Mouse (Mus musculus): ENCODE results near the gene Actl7b. TPM values are rescaled to one million over a fixed set of nuclear protein-coding genes. Genes with fewer than 3 reads are reported as not detected.

Actl7b gene
- polyA plus RNA-seq, 1 experiment from 2014 or later = not detected

- H3K36me3 ChIP-seq (replicated peaks) = no peaks in the 10 kb centered on the region
- no peak for DNase-seq (ENCODE audit: extremely low spot score, low spot score)
- H3K4me1 ChIP-seq = no peaks in the 10 kb centered on the region
- H3K4me3 ChIP-seq = no peak overlapping the region
- no peak overlapping the region for H3K27ac ChIP-seq
- 59% methylated on average over 8 of the region's 8 CpGs for WGBS
- H3K9me3 ChIP-seq = 0 out of 2 replicates have a peak, but pooled peaks cover 4% of the 10 kb centered on the region
- H3K27me3 ChIP-seq (ENCODE audit: poor library complexity, severe bottlenecking) = no peaks in the 10 kb centered on the region
Measured at GRCm38 (mm10) chr4:56725839-56726238, 15.4 kb downstream of the Actl7b start.

- Histone ChIP-seq H3K27ac (no peak overlapping the region), H3K36me3 (replicated peaks) (no peaks in the 10 kb centered on the region), H3K27me3 (ENCODE audit: poor library complexity, severe bottlenecking) (no peaks in the 10 kb centered on the region), H3K4me1 (no peaks in the 10 kb centered on the region), H3K9me3 (0 out of 2 replicates have a peak, but pooled peaks cover 4% of the 10 kb centered on the region), H3K4me3 (no peak overlapping the region)
- DNase-seq (ENCODE audit: extremely low spot score, low spot score) = no peak
- 95% methylated on average over 6 of the region's 6 CpGs for WGBS
Measured at GRCm38 (mm10) chr4:56723237-56723636, 18.0 kb downstream of the Actl7b start.

GRCm38 (mm10) chr4:56722346-56722745, 18.9 kb downstream of the Actl7b start:
- Histone ChIP-seq H3K4me1 (no peaks in the 10 kb centered on the region), H3K27ac (no peak overlapping the region), H3K9me3 (0 out of 2 replicates have a peak, but pooled peaks cover under 1% of the 10 kb centered on the region), H3K4me3 (no peak overlapping the region), H3K27me3 (ENCODE audit: poor library complexity, severe bottlenecking) (no peaks in the 10 kb centered on the region), H3K36me3 (replicated peaks) (no peaks in the 10 kb centered on the region)
- WGBS = 79% methylated on average over 6 of the region's 6 CpGs
- no peak for DNase-seq (ENCODE audit: extremely low spot score, low spot score)

GRCm38 (mm10) chr4:56721469-56721868, 19.8 kb downstream of the Actl7b start:
- Histone ChIP-seq H3K4me3 (no peak overlapping the region), H3K27me3 (ENCODE audit: poor library complexity, severe bottlenecking) (no peaks in the 10 kb centered on the region), H3K27ac (no peak overlapping the region), H3K36me3 (replicated peaks) (no peaks in the 10 kb centered on the region), H3K4me1 (no peaks in the 10 kb centered on the region), H3K9me3 (no peaks in the 10 kb centered on the region)
- no peak for DNase-seq (ENCODE audit: extremely low spot score, low spot score)
- WGBS = 27% methylated on average over 3 of the region's 3 CpGs

- no peaks in the 10 kb centered on the region for H3K9me3 ChIP-seq
- 92% methylated on average over 9 of the region's 9 CpGs for WGBS
- H3K27ac ChIP-seq = no peak overlapping the region
- DNase-seq (ENCODE audit: extremely low spot score, low spot score) = no peak
- no peak overlapping the region for H3K4me3 ChIP-seq
- no peaks in the 10 kb centered on the region for H3K27me3 ChIP-seq (ENCODE audit: poor library complexity, severe bottlenecking)
- H3K36me3 ChIP-seq (replicated peaks) = no peaks in the 10 kb centered on the region
- no peaks in the 10 kb centered on the region for H3K4me1 ChIP-seq
Measured at GRCm38 (mm10) chr4:56720403-56720802, 20.8 kb downstream of the Actl7b start.

- no peaks in the 10 kb centered on the region for H3K27me3 ChIP-seq (ENCODE audit: poor library complexity, severe bottlenecking)
- H3K36me3 ChIP-seq (replicated peaks) = no peaks in the 10 kb centered on the region
- no peak overlapping the region for H3K4me3 ChIP-seq
- no peak overlapping the region for H3K27ac ChIP-seq
- WGBS = 72% methylated on average over 9 of the region's 9 CpGs
- H3K9me3 ChIP-seq = no peaks in the 10 kb centered on the region
- H3K4me1 ChIP-seq = no peaks in the 10 kb centered on the region
- DNase-seq (ENCODE audit: extremely low spot score, low spot score) = no peak
Measured at GRCm38 (mm10) chr4:56719456-56719855, 21.8 kb downstream of the Actl7b start.

- H3K36me3 ChIP-seq (replicated peaks) = no peaks in the 10 kb centered on the region
- no peak for DNase-seq (ENCODE audit: extremely low spot score, low spot score)
- no peaks in the 10 kb centered on the region for H3K9me3 ChIP-seq
- WGBS = 80% methylated on average over 12 of the region's 12 CpGs
- H3K4me3 ChIP-seq = no peak overlapping the region
- H3K27ac ChIP-seq = no peak overlapping the region
- H3K4me1 ChIP-seq = no peaks in the 10 kb centered on the region
- H3K27me3 ChIP-seq (ENCODE audit: poor library complexity, severe bottlenecking) = no peaks in the 10 kb centered on the region
Measured at GRCm38 (mm10) chr4:56718573-56719442, 22.4 kb downstream of the Actl7b start.

GRCm38 (mm10) chr4:56717932-56718331, 23.3 kb downstream of the Actl7b start:
- Histone ChIP-seq H3K4me1 (no peaks in the 10 kb centered on the region), H3K27ac (no peak overlapping the region), H3K36me3 (replicated peaks) (no peaks in the 10 kb centered on the region), H3K4me3 (no peak overlapping the region), H3K27me3 (ENCODE audit: poor library complexity, severe bottlenecking) (no peaks in the 10 kb centered on the region), H3K9me3 (no peaks in the 10 kb centered on the region)
- WGBS = 94% methylated on average over 3 of the region's 3 CpGs
- DNase-seq (ENCODE audit: extremely low spot score, low spot score) = no peak

GRCm38 (mm10) chr4:56716801-56717200, 24.4 kb downstream of the Actl7b start:
- no peak overlapping the region for H3K27ac ChIP-seq
- H3K36me3 ChIP-seq (replicated peaks) = no peaks in the 10 kb centered on the region
- no peaks in the 10 kb centered on the region for H3K27me3 ChIP-seq (ENCODE audit: poor library complexity, severe bottlenecking)
- H3K4me3 ChIP-seq = no peak overlapping the region
- no peaks in the 10 kb centered on the region for H3K4me1 ChIP-seq
- no peak for DNase-seq (ENCODE audit: extremely low spot score, low spot score)
- 65% methylated on average over 5 of the region's 5 CpGs for WGBS
- no peaks in the 10 kb centered on the region for H3K9me3 ChIP-seq

- H3K4me1 ChIP-seq = peaks cover 10% of the 10 kb centered on the region
- no peak for DNase-seq (ENCODE audit: extremely low spot score, low spot score)
- 88% methylated on average over 3 of the region's 3 CpGs for WGBS
- no peak overlapping the region for H3K4me3 ChIP-seq
- no peak overlapping the region for H3K27ac ChIP-seq
- no peaks in the 10 kb centered on the region for H3K36me3 ChIP-seq (replicated peaks)
- H3K27me3 ChIP-seq (ENCODE audit: poor library complexity, severe bottlenecking) = no peaks in the 10 kb centered on the region
- H3K9me3 ChIP-seq = no peaks in the 10 kb centered on the region
Measured at GRCm38 (mm10) chr4:56713155-56713554, 28.1 kb downstream of the Actl7b start.

GRCm38 (mm10) chr4:56702234-56702633, 39.0 kb downstream of the Actl7b start:
- peak overlapping the region; percentile 27; the same call in 1 of the 2 replicates for H3K4me3 ChIP-seq
- WGBS = 6% methylated on average over 10 of the region's 10 CpGs

GRCm38 (mm10) chr4:56698671-56699070, 42.6 kb downstream of the Actl7b start:
- Histone ChIP-seq H3K4me3 (no peak overlapping the region), H3K4me1 (peaks cover 17% of the 10 kb centered on the region), H3K27ac (no peak overlapping the region), H3K27me3 (ENCODE audit: poor library complexity, severe bottlenecking) (no peaks in the 10 kb centered on the region; the same call in 1 of the 2 replicates), H3K36me3 (replicated peaks) (no peaks in the 10 kb centered on the region), H3K9me3 (no peaks in the 10 kb centered on the region)
- DNase-seq (ENCODE audit: extremely low spot score, low spot score) = no peak
- WGBS = 68% methylated on average over 5 of the region's 5 CpGs

More at GRCm38 (mm10) chr4:56702234-56702633, 39.0 kb downstream of the Actl7b start:
- peak; percentile 35 for DNase-seq (ENCODE audit: extremely low spot score, low spot score)
- no peaks in the 10 kb centered on the region for H3K9me3 ChIP-seq
- no peaks in the 10 kb centered on the region for H3K36me3 ChIP-seq (replicated peaks)
- peak overlapping the region; percentile 76 for H3K27ac ChIP-seq
- no peaks in the 10 kb centered on the region; the same call in 1 of the 2 replicates for H3K27me3 ChIP-seq (ENCODE audit: poor library complexity, severe bottlenecking)
- peaks cover 28% of the 10 kb centered on the region for H3K4me1 ChIP-seq

GRCm38 (mm10) chr4:56696401-56696800, 44.8 kb downstream of the Actl7b start:
- no peaks in the 10 kb centered on the region for H3K36me3 ChIP-seq (replicated peaks)
- no peak for DNase-seq (ENCODE audit: extremely low spot score, low spot score)
- no peaks in the 10 kb centered on the region for H3K27me3 ChIP-seq (ENCODE audit: poor library complexity, severe bottlenecking)
- H3K4me3 ChIP-seq = no peak overlapping the region
- 90% methylated on average over 7 of the region's 7 CpGs for WGBS
- no peak overlapping the region for H3K27ac ChIP-seq
- 0 out of 2 replicates have a peak, but pooled peaks cover 2% of the 10 kb centered on the region for H3K4me1 ChIP-seq
- no peaks in the 10 kb centered on the region for H3K9me3 ChIP-seq
